Mouse (Mus musculus) small intestine, adult 2 months (tissue): ENCODE measurements at regions not wholly inside any gene's neighbourhood (a gene's known extent, or its start where the extent isn't known, plus 50 kb on each side); places are given as distances from the start of the nearest gene placed in this dataset.

ENCODE experiments used
- CTCF ChIP-seq: fragments of 200-500 bp; IDR thresholded peaks from 2 replicates; pipeline ENCODE4 v1.5.1; 2012; ENCODE audit warnings: low read depth, mild to moderate bottlenecking, control low read depth, inconsistent platforms, low read length, moderate library complexity, mixed read lengths; ENCODE audit not compliant: insufficient replicate concordance, insufficient read length; ENCODE audit errors: extremely low read depth
- POLR2A ChIP-seq: fragments of 200-500 bp; IDR thresholded peaks from 2 replicates; pipeline ENCODE4 v1.6.1; 2012; ENCODE audit warnings: low read depth, mild to moderate bottlenecking, control low read depth, inconsistent platforms, low read length, moderate library complexity

- no peak for TF ChIP-seq POLR2A
- no peak for TF ChIP-seq CTCF
Measured at GRCm38 (mm10) chr8:30822835-30823587, 2605.5 kb upstream of the 5930422O12Rik start.
